Mouse (Mus musculus): ENCODE data around the gene Ehmt1.

Gene Ehmt1

DNA sequence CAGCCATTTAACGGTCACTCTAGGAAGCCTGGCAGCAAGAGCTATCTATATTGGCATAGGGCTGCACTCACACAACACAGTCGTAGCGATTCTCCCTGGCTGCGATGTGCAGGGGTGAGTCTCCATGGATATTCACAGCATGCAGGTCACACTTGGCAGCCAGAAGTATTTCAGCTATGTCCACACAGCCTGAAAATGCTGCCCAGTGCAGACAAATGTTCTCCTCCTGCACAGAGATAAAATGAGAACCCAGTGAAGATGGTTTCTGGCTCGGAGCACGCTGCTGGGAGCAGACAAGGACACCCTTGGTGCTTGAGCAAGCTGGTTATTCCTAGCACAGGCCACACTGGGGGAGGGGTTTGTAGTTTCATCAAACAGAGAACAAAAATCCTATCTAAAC, 113.3 kb downstream of the Ehmt1 start:
- in situ Hi-C loops (cut with MseI, MboI), result no loop called here

- in situ Hi-C loops (cut with MseI, MboI), result no loop called here
Observed at GRCm38 (mm10) chr2:24805621-24806020, 113.8 kb downstream of the Ehmt1 start.

GRCm38 (mm10) chr2:24796833-24797457, 122.5 kb downstream of the Ehmt1 start:
- in situ Hi-C loops (cut with MseI, MboI), result no loop called here

DNA sequence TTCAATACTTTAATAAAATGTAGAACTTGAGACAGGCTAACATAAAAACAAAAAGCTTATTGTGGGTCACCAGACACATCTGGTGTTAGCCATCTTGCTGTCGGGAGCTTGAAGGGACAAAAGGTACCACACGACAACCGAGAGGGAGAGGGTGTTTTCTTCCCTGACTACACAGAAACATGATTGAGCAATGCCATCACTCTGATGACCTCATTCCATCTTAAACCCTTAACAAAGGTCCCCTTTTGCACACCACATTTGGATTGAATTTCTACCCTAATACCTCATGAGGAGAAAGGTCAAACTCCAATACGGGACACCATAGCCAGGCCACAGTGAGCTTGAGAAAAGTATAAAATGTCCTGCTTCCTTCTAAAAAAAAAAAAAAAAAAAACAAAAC, 132.2 kb downstream of the Ehmt1 start:
- in situ Hi-C loops (cut with MseI, MboI), result no loop called here

DNA sequence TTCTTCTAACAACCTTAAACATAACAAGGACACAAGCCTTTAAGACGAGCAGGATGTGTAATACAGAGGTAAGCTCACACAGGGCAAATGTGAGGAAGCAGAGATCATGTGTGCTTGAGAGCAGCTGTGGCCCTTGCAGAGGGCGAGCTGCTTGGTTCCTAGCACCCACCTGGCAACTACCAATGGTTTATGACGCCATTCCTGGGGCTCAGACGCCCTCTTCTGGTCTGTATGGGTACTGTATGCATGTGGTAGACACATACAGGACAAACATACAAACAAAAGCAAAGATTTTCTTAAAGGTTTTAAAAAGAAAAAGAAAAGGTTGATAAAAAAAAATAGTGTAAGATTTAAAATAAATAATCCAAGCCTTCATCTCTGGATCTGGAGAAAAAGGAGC, 138.2 kb downstream of the Ehmt1 start:
- in situ Hi-C loops (cut with MseI, MboI), result no loop called here

- in situ Hi-C loops (cut with MseI, MboI), result no loop called here
Observed at GRCm38 (mm10) chr2:24776831-24777230, 142.6 kb downstream of the Ehmt1 start.

- in situ Hi-C loops (cut with MseI, MboI), result no loop called here
Observed at GRCm38 (mm10) chr2:24775951-24776587, 143.3 kb downstream of the Ehmt1 start.

DNA sequence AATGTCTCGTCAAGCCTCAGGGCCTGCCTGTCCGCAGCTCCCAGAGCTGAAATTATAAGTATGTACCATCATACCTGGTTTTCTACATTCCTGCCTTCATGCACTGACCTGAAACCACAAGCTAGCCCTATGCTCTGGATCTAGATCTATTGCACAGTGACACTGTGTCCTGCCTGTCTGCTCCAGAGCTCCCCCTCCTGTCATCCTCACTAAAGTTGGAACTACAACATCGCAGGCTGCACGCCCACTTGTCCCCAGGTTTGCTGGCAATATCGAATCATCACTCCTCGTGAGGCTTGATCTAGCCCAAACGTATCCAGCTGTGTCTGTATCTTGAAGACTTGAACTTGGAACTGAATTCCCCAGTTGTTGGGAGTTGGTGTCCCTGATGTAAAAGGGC, 144.6 kb downstream of the Ehmt1 start:
- in situ Hi-C loops (cut with MseI, MboI), result loop anchor here (25.0 kb wide), 1 partner anchor 363 kb away; no protein-coding TSS in a partner anchor

DNA sequence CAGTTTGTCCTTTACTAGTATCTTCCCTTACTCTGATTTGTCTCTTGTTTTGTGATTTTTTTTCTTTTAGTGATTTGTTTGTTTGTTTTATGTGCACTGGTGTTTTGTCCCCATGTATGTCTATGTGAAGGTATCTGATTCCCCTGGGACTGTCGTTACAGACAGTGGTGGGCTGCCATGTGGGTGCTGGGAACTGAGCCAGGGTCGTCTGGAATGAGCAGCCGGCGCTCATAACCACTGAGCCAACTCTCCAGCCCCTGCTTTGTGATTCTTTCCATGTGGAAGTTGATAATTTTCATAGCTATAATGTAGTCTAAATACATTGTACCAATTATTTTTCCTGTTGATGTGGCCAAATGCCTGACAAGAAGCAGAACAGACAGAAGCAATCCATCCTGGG, 148.6 kb downstream of the Ehmt1 start:
- in situ Hi-C loops (cut with MseI, MboI), result loop anchor here (25.0 kb wide), 1 partner anchor 359 kb away; no protein-coding TSS in a partner anchor

DNA sequence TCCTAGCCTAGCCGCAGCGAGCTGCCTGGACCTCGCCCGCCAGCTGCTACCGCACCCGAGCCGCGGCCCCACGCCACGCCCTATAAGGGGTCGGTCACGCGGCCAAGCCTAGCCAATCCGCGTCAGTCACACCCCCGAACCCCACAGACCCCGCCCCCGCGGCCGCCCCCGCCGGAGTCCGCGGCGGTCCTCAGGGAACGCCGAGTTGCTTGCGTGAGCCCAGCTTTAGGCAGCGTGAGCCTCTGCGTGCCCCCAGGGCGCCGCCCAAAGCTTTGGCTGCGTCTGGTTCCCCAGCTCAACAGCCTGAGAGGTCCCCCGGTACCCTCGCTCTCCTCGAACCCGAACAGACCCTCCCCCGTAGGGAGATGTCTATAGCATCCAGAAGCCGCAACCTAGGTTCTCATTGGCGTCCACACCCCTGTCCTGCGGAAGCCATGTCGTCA, 156.3 kb downstream of the Ehmt1 start, which contains the start of gene Cacna1b:
TSS of gene Cacna1b (minus strand) at position 38 of the 443 bp plus-strand sequence.
- in situ Hi-C loops (cut with MseI, MboI), result loop anchor here (25.0 kb wide), 1 partner anchor 351 kb away; no protein-coding TSS in a partner anchor

DNA sequence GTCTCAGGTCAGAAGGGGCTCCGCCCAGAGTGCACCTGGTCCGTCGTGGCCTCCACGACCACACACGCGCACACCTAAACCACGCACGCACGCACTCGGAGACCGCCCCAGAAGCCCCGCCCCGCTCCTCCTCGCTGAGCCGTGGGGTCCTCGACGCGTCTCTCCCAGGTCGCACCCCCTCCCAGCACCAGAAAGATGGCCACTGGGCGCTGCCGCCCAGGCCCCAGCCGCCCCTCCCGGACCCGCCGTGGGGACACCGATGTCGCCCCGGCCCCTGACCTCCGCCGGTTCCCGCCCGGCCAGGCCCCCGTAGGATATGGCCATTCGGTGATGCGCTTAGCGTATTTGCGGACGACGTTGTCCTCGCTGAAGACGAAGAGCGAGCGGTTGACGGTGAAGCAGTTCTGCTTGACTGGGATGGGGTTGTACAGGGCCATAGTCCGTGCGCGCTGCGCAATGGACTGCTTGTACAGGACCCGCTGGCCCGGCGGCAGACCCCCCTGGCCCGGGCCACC, 156.9 kb downstream of the Ehmt1 start:
- in situ Hi-C loops (cut with MseI, MboI), result loop anchor here (25.0 kb wide), 1 partner anchor 350 kb away; no protein-coding TSS in a partner anchor

DNA sequence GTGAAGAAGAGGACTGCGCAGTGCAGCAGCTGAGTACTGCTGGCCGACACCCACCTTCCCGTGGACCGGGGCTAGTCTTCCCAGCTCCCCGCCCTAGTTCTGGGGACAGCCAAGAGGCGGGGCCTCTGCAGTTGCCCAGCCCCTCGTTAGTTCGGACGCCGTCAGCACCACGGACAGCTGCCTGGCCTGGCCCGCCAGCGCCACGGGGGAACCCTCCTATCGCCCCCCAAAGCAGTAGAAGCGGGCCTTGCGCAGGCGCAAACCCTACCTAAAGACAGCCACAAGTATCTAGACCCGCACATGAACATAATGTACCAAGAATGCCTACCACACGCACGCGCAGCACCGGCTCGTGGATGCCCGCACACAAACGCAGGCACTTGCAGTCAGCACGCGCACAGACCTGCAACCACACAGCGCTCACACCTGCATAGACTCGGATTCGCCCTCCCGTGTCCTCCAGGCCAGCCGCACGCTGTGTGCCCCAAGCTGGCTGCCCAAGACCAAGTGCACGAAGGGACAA, 157.4 kb downstream of the Ehmt1 start:
- in situ Hi-C loops (cut with MseI, MboI), result loop anchor here (25.0 kb wide), 1 partner anchor 350 kb away; no protein-coding TSS in a partner anchor

GRCm38 (mm10) chr2:24755276-24755675, 164.1 kb downstream of the Ehmt1 start:
- in situ Hi-C loops (cut with MseI, MboI), result loop anchor here (5.0 to 25.0 kb wide), 2 partner anchors 183 to 343 kb away; no protein-coding TSS in a partner anchor

DNA sequence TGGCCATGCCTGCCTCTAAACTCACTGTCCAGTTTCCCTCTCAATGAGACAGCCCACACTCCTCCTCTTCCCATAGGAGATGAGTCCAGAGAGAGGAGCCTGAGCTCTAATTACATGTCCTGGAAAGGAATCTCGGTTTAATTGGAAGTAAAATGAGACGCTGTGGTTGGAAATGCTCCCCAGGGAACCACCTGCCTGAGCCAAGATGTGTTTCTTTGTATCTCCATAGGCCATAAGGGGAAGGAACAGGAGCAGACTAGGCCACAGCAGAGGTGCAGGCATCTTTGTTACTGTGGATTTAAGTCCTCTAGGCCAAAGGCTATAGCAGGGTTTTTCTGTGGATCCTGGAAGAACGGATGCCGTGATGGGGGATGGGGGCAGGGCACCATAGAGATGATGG, 166.8 kb downstream of the Ehmt1 start:
- in situ Hi-C loops (cut with MseI, MboI), result loop anchor here (25.0 kb wide), 1 partner anchor 340 kb away; no protein-coding TSS in a partner anchor

GRCm38 (mm10) chr2:24750051-24750450, 169.4 kb downstream of the Ehmt1 start:
- in situ Hi-C loops (cut with MseI, MboI), result loop anchor here (25.0 kb wide), 1 partner anchor 338 kb away; no protein-coding TSS in a partner anchor

GRCm38 (mm10) chr2:24747878-24748277, 171.5 kb downstream of the Ehmt1 start:
- in situ Hi-C loops (cut with MseI, MboI), result no loop called here

All from mouse trophoblast stem cell (cell line).